Mouse (Mus musculus): ENCODE measurements around the gene Id3.

Gene Id3

GRCm38 (mm10) chr4:136147436-136148135, 4.3 kb downstream of the Id3 start:
- peak; percentile 88 for DNase-seq (ENCODE audit: low spot score)

GRCm38 (mm10) chr4:136148342-136149044, 5.2 kb downstream of the Id3 start:
- DNase-seq (ENCODE audit: low spot score): peak; percentile 68

GRCm38 (mm10) chr4:136149045-136149379, 5.7 kb downstream of the Id3 start:
- no peak for DNase-seq (ENCODE audit: low spot score)

- DNase-seq (ENCODE audit: low spot score): peak; percentile 84
Measured at GRCm38 (mm10) chr4:136149734-136150133, 6.4 kb downstream of the Id3 start.

GRCm38 (mm10) chr4:136150596-136150995, 7.3 kb downstream of the Id3 start:
- DNase-seq (ENCODE audit: low spot score): no peak

- DNase-seq (ENCODE audit: low spot score): no peak
Measured at GRCm38 (mm10) chr4:136152821-136153220, 9.5 kb downstream of the Id3 start.

- no peak for DNase-seq (ENCODE audit: low spot score)
Measured at GRCm38 (mm10) chr4:136154462-136154861, 11.2 kb downstream of the Id3 start.

GRCm38 (mm10) chr4:136158498-136158897, 15.2 kb downstream of the Id3 start:
- no peak for DNase-seq (ENCODE audit: low spot score)

- peak; percentile 83 for DNase-seq (ENCODE audit: low spot score)
Measured at GRCm38 (mm10) chr4:136159802-136160397, 16.6 kb downstream of the Id3 start.

- peak; percentile 92 for DNase-seq (ENCODE audit: low spot score)
Measured at GRCm38 (mm10) chr4:136163448-136163847, 20.2 kb downstream of the Id3 start.

- no peak for DNase-seq (ENCODE audit: low spot score)
Measured at GRCm38 (mm10) chr4:136164981-136165380, 21.7 kb downstream of the Id3 start.

- DNase-seq (ENCODE audit: low spot score): no peak
Measured at GRCm38 (mm10) chr4:136167701-136168100, 24.4 kb downstream of the Id3 start.

GRCm38 (mm10) chr4:136170401-136170800, 27.1 kb downstream of the Id3 start:
- no peak for DNase-seq (ENCODE audit: low spot score)

- no peak for DNase-seq (ENCODE audit: low spot score)
Measured at GRCm38 (mm10) chr4:136171455-136171854, 28.2 kb downstream of the Id3 start.

GRCm38 (mm10) chr4:136172011-136172541, 28.8 kb downstream of the Id3 start, which contains the start of gene E2f2:
Gene E2f2 (plus strand): TSS chr4:136172394.
- peak; percentile 85 for DNase-seq (ENCODE audit: low spot score)

- DNase-seq (ENCODE audit: low spot score): peak; percentile 83
Measured at GRCm38 (mm10) chr4:136172542-136173209, 29.4 kb downstream of the Id3 start.

- DNase-seq (ENCODE audit: low spot score): no peak
Measured at GRCm38 (mm10) chr4:136173210-136173715, 30.0 kb downstream of the Id3 start.

- no peak for DNase-seq (ENCODE audit: low spot score)
Measured at GRCm38 (mm10) chr4:136174216-136175193, 31.2 kb downstream of the Id3 start.

- DNase-seq (ENCODE audit: low spot score): peak; percentile 42
Measured at GRCm38 (mm10) chr4:136176022-136176552, 32.8 kb downstream of the Id3 start.

GRCm38 (mm10) chr4:136177244-136177611, 33.9 kb downstream of the Id3 start:
- DNase-seq (ENCODE audit: low spot score): no peak

All from testis, postnatal 10 days (tissue).